Mouse (Mus musculus): ENCODE measurements at regions not wholly inside any gene's neighbourhood (a gene's known extent, or its start where the extent isn't known, plus 50 kb on each side); places are given as distances from the start of the nearest gene placed in this dataset.
A peak's percentile ranks its signal among the peaks of the same experiment; 100 is the strongest.

- Histone ChIP-seq H3K27ac (ENCODE audit: low read depth, low read length) (no peak overlapping the region), H3K4me3 (ENCODE audit: low read depth, low read length) (no peak overlapping the region), H3K36me3 (ENCODE audit: control insufficient read depth, insufficient read depth, low read length) (no peaks in the 10 kb centered on the region), H3K27me3 (ENCODE audit: control insufficient read depth, insufficient read depth, low read length) (peaks cover 45% of the 10 kb centered on the region), H3K4me1 (replicated peaks; ENCODE audit: control insufficient read depth, insufficient read depth, low read length) (peaks cover 8% of the 10 kb centered on the region; the same call in 1 of the 2 replicates), H3K4me2 (replicated peaks; ENCODE audit: low read depth, low read length) (no peak overlapping the region), H3K9ac (ENCODE audit: low read depth, low read length) (no peak overlapping the region), H3K9me3 (ENCODE audit: control insufficient read depth, low read length) (no peaks in the 10 kb centered on the region)
- WGBS = 86% methylated on average over 6 of the region's 6 CpGs
- DNase-seq (ENCODE audit: low spot score) = no peak
- ATAC-seq (ENCODE audit: low FRiP score) = no peak
Observed at GRCm38 (mm10) chr6:100429511-100429910, 142.2 kb upstream of the Rybp start.

DNA sequence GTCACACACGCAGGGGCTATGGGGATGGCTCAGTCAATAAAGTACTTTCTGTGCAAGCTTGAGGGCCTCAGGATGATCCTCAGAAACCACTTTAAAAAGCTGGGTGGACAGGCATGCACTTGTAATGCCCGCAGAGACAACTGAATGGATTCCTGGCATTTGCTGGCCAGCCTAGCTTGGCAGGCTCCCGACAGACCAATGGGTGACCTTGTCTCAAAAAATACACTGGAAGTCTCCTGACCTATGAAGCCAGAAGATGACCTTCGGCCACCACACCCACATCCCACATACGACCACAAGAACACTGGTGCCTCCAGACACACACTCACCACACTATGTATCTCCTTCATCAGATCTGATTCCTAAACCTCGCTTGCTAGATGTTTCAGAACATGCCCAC, 141.5 kb upstream of the Rybp start:
- Histone ChIP-seq H3K27ac (ENCODE audit: low read depth, low read length) (no peak overlapping the region), H3K27me3 (ENCODE audit: control insufficient read depth, insufficient read depth, low read length) (peaks cover 44% of the 10 kb centered on the region), H3K4me1 (replicated peaks; ENCODE audit: control insufficient read depth, insufficient read depth, low read length) (peaks cover 8% of the 10 kb centered on the region; the same call in 1 of the 2 replicates), H3K36me3 (ENCODE audit: control insufficient read depth, insufficient read depth, low read length) (no peaks in the 10 kb centered on the region), H3K9me3 (ENCODE audit: control insufficient read depth, low read length) (no peaks in the 10 kb centered on the region), H3K4me3 (ENCODE audit: low read depth, low read length) (no peak overlapping the region), H3K4me2 (replicated peaks; ENCODE audit: low read depth, low read length) (no peak overlapping the region), H3K9ac (ENCODE audit: low read depth, low read length) (no peak overlapping the region)
- 87% methylated on average over 6 of the region's 6 CpGs for WGBS
- no peak for DNase-seq (ENCODE audit: low spot score)
- no peak for ATAC-seq (ENCODE audit: low FRiP score)

DNA sequence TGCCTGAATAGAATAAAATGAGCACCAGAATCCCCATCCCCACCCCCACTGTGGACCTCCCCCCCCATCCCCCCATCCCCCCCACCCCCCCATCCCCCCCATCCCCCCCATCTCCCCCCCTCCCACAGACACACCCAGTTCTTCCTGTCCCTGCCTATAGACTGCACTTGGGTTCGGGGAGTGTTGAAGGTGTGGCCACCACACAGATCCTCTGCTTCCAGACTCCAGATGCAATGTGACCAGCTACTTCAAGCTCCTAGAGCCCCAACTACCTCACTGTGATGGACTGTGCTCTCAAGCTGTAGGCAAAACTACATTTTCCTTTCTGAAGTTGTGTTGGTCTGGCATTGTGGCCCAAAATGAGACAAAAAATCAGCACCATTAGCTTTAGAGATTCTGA, 138.3 kb upstream of the Rybp start:
- no peak overlapping the region for H3K4me3 ChIP-seq (ENCODE audit: low read depth, low read length)
- no peaks in the 10 kb centered on the region for H3K9me3 ChIP-seq (ENCODE audit: control insufficient read depth, low read length)
- ATAC-seq (ENCODE audit: low FRiP score) = no peak
- WGBS = 57% methylated on average over 1 of the region's 1 CpGs
- no peak overlapping the region for H3K4me2 ChIP-seq (replicated peaks; ENCODE audit: low read depth, low read length)
- no peaks in the 10 kb centered on the region for H3K36me3 ChIP-seq (ENCODE audit: control insufficient read depth, insufficient read depth, low read length)
- no peak for DNase-seq (ENCODE audit: low spot score)
- H3K9ac ChIP-seq (ENCODE audit: low read depth, low read length) = no peak overlapping the region
- H3K4me1 ChIP-seq (replicated peaks; ENCODE audit: control insufficient read depth, insufficient read depth, low read length) = peaks cover 3% of the 10 kb centered on the region; the same call in 1 of the 2 replicates
- H3K27me3 ChIP-seq (ENCODE audit: control insufficient read depth, insufficient read depth, low read length) = peaks cover 39% of the 10 kb centered on the region
- H3K27ac ChIP-seq (ENCODE audit: low read depth, low read length) = no peak overlapping the region

DNA sequence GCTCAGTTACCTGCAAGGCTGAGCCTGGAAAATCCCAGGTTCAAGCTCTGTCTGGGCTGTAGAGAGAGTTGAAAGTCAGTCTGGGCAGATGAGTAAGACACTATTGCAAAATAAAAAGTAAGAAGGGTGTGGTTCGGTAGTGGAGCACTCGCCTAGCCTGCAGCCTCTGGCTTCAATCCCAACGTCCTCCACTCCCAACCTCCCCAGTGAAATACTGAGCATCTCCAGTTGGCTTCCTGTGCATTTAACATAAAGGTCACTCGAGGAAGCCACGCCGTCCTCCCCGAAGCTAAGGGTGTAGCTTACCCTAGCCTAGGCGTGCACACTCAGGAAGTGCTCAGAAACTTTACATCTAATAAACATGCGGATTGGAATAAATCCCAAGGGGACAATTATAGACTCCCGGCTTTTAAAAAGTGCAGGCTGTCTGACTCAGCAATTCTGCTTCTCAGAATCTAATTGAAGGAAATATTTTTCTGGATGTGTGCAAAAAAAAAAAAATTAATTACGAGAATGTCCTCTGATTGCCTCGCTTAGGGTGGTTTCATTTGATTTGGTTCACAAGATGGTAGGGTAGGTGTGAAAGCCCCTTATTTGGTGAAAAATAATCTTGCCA, 137.6 kb upstream of the Rybp start:
- Histone ChIP-seq H3K4me1 (replicated peaks; ENCODE audit: control insufficient read depth, insufficient read depth, low read length) (peaks cover 3% of the 10 kb centered on the region; the same call in 1 of the 2 replicates), H3K4me3 (ENCODE audit: low read depth, low read length) (no peak overlapping the region), H3K9me3 (ENCODE audit: control insufficient read depth, low read length) (no peaks in the 10 kb centered on the region), H3K4me2 (replicated peaks; ENCODE audit: low read depth, low read length) (no peak overlapping the region), H3K36me3 (ENCODE audit: control insufficient read depth, insufficient read depth, low read length) (no peaks in the 10 kb centered on the region), H3K27ac (ENCODE audit: low read depth, low read length) (no peak overlapping the region), H3K9ac (ENCODE audit: low read depth, low read length) (no peak overlapping the region), H3K27me3 (ENCODE audit: control insufficient read depth, insufficient read depth, low read length) (peaks cover 33% of the 10 kb centered on the region)
- ATAC-seq (ENCODE audit: low FRiP score) (no peak), DNase-seq (ENCODE audit: low spot score) (no peak)
- WGBS = 73% methylated on average over 12 of the region's 12 CpGs

- Histone ChIP-seq H3K36me3 (ENCODE audit: control insufficient read depth, insufficient read depth, low read length) (no peaks in the 10 kb centered on the region), H3K9me3 (ENCODE audit: control insufficient read depth, low read length) (no peaks in the 10 kb centered on the region), H3K4me1 (replicated peaks; ENCODE audit: control insufficient read depth, insufficient read depth, low read length) (peaks cover 3% of the 10 kb centered on the region; the same call in 1 of the 2 replicates), H3K27ac (ENCODE audit: low read depth, low read length) (no peak overlapping the region), H3K4me2 (replicated peaks; ENCODE audit: low read depth, low read length) (no peak overlapping the region), H3K27me3 (ENCODE audit: control insufficient read depth, insufficient read depth, low read length) (peaks cover 28% of the 10 kb centered on the region), H3K9ac (ENCODE audit: low read depth, low read length) (no peak overlapping the region), H3K4me3 (ENCODE audit: low read depth, low read length) (no peak overlapping the region)
- WGBS = 94% methylated on average over 6 of the region's 6 CpGs
- DNase-seq (ENCODE audit: low spot score) (no peak), ATAC-seq (ENCODE audit: low FRiP score) (no peak)
Observed at GRCm38 (mm10) chr6:100424181-100424580, 136.9 kb upstream of the Rybp start.

DNA sequence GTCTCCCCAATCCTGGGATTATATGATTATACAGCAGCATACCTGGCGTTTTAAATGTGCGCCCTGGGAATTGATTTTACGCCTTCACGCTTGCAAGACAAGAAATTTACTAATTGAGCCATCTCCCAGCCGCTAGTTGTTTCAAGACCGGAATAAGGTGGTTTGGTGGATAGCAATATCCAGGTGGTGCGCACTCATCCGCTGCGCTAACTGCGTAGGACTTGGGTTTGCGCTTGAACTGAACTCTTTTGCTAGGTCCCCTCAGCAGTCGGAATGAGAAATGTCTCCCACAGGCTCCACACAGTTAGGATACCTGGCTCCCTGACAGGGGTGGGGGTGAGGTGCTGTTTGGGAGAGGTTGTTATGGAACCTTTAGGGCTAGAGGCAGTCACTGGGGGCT, 136.4 kb upstream of the Rybp start:
- ATAC-seq (ENCODE audit: low FRiP score) (no peak), DNase-seq (ENCODE audit: low spot score) (no peak)
- WGBS = 95% methylated on average over 12 of the region's 12 CpGs
- Histone ChIP-seq H3K27ac (ENCODE audit: low read depth, low read length) (no peak overlapping the region), H3K27me3 (ENCODE audit: control insufficient read depth, insufficient read depth, low read length) (peaks cover 26% of the 10 kb centered on the region), H3K4me3 (ENCODE audit: low read depth, low read length) (no peak overlapping the region), H3K9me3 (ENCODE audit: control insufficient read depth, low read length) (no peaks in the 10 kb centered on the region), H3K36me3 (ENCODE audit: control insufficient read depth, insufficient read depth, low read length) (no peaks in the 10 kb centered on the region), H3K4me1 (replicated peaks; ENCODE audit: control insufficient read depth, insufficient read depth, low read length) (peaks cover 3% of the 10 kb centered on the region; the same call in 1 of the 2 replicates), H3K4me2 (replicated peaks; ENCODE audit: low read depth, low read length) (no peak overlapping the region), H3K9ac (ENCODE audit: low read depth, low read length) (no peak overlapping the region)

DNA sequence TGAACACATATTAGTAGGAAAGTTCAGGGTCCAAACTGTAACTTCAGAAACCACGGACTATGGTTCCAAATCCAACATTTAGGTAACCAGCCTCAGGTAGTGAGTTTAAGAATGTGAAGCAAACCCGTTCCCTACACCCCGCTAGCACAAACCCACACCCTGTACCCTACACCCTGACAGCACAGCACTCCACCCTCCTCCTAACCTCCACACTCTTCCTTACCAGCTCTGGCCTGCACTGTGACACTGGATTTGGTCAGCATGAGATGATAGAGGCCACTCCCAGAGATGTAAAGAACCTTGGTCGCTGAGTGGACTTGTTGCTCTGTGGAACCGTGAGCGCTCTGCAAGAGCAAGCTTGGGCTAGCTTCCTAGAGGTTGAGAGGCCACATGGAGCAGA, 135.3 kb upstream of the Rybp start:
- Histone ChIP-seq H3K4me1 (replicated peaks; ENCODE audit: control insufficient read depth, insufficient read depth, low read length) (peaks cover 3% of the 10 kb centered on the region; the same call in 1 of the 2 replicates), H3K27ac (ENCODE audit: low read depth, low read length) (no peak overlapping the region), H3K9ac (ENCODE audit: low read depth, low read length) (no peak overlapping the region), H3K9me3 (ENCODE audit: control insufficient read depth, low read length) (no peaks in the 10 kb centered on the region), H3K27me3 (ENCODE audit: control insufficient read depth, insufficient read depth, low read length) (peaks cover 25% of the 10 kb centered on the region), H3K4me3 (ENCODE audit: low read depth, low read length) (no peak overlapping the region), H3K4me2 (replicated peaks; ENCODE audit: low read depth, low read length) (no peak overlapping the region), H3K36me3 (ENCODE audit: control insufficient read depth, insufficient read depth, low read length) (no peaks in the 10 kb centered on the region)
- DNase-seq (ENCODE audit: low spot score) = peak; percentile 12
- 70% methylated on average over 6 of the region's 6 CpGs for WGBS
- no peak for ATAC-seq (ENCODE audit: low FRiP score)

- Histone ChIP-seq H3K27me3 (ENCODE audit: control insufficient read depth, insufficient read depth, low read length) (peaks cover 21% of the 10 kb centered on the region), H3K9me3 (ENCODE audit: control insufficient read depth, low read length) (no peaks in the 10 kb centered on the region), H3K9ac (ENCODE audit: low read depth, low read length) (no peak overlapping the region), H3K36me3 (ENCODE audit: control insufficient read depth, insufficient read depth, low read length) (no peaks in the 10 kb centered on the region), H3K4me3 (ENCODE audit: low read depth, low read length) (no peak overlapping the region), H3K4me2 (replicated peaks; ENCODE audit: low read depth, low read length) (no peak overlapping the region), H3K4me1 (replicated peaks; ENCODE audit: control insufficient read depth, insufficient read depth, low read length) (peaks cover 3% of the 10 kb centered on the region; the same call in 1 of the 2 replicates), H3K27ac (ENCODE audit: low read depth, low read length) (no peak overlapping the region)
- DNase-seq (ENCODE audit: low spot score) (peak; percentile 58), ATAC-seq (ENCODE audit: low FRiP score) (peak; percentile 61; the same call in 1 of the 2 replicates)
- WGBS = 3% methylated on average over 24 of the region's 24 CpGs
Observed at GRCm38 (mm10) chr6:100421706-100422578, 134.7 kb upstream of the Rybp start.

Measured in hindbrain, embryonic 11.5 days (tissue).